Mouse (Mus musculus): ENCODE results near the gene Aip.

DNA sequence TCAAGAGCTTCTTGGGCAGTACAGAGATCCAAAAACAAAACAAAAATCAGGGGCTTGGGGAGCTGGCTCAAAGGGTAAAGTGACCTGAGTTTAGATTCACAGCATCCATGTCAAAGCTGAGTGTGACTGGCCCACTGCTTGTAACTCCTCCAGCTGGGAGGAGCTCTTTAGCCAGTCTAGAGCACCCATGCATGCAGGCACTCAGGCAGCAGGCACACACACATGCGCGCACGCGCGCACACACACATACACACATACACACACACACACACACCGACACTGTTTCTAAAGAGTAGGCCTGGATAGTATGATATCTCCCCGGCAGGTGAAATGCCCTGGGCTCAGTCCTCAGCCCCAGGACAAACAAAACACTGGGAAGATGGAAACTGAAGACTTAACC lies 8.7 kb downstream of the Aip start:
- TF ChIP-seq CTCF (IDR thresholded peaks at IDR 0.05; ENCODE audit: low read depth, low read length) (no peak), GATA1 (IDR thresholded peaks at IDR 0.05; ENCODE audit: borderline replicate concordance, low read length) (no peak)
